Mouse (Mus musculus) cortical plate, adult 2 months (tissue): Measurements from ENCODE around the gene B4galnt3.

Experiments
- CTCF ChIP-seq: fragments of 200-500 bp; IDR thresholded peaks from 2 replicates; pipeline ENCODE4 v1.5.1; 2011; ENCODE audit warnings: mild to moderate bottlenecking, control low read depth, low read length; ENCODE audit not compliant: insufficient read depth; ENCODE audit errors: extremely low read depth
- POLR2A ChIP-seq: fragments of 200-500 bp; IDR thresholded peaks from 2 replicates; pipeline ENCODE4 v1.6.1; 2011; ENCODE audit warnings: mild to moderate bottlenecking, low read length, control low read depth; ENCODE audit not compliant: insufficient read depth; ENCODE audit errors: extremely low read depth

GRCm38 (mm10) chr6:120190912-120191311, 103.4 kb downstream of the B4galnt3 start:
- no peak for TF ChIP-seq POLR2A
- TF ChIP-seq CTCF, result no peak
